Mouse (Mus musculus): Measurements from ENCODE around the gene Sesn3. TPM values are rescaled to one million over a fixed set of nuclear protein-coding genes. Genes with fewer than 3 reads are reported as not detected.

Sesn3 gene
- total and polyA plus RNA-seq, 3 experiments: 3.9 to 14.3 (median 4.6) TPM

DNA sequence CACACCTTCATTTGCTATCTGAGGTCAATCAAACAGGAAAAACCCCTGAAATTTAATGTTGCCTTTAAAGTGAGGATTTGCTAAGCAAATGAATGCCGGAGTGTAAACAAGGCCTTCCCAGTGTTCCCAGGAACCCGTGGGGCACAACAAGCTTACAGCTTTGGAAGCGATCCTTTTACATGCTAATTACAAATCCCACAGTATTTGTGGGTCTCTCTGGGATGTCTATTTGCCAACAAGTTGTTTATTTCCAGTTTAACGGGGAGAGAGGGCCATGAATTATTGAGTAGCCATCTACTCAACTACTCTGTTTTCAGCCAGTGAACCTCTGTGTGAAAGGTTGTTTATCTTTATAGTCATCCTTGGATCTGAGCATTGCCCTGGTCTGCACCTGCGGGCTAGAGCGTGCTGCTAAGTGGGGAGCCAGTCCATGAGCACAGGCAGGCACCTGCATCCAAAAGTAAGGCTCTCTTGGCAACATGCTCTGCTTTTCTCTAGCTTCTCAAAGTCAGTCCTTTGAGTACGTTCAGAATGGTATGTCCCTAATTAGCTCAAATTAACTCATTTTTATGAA lies 29.8 kb upstream of the Sesn3 start:
- H3K4me2 ChIP-seq (ENCODE audit: insufficient read depth, low read depth, poor library complexity, severe bottlenecking): no peak overlapping the region
- no peak overlapping the region for H3K27ac ChIP-seq (ENCODE audit: insufficient read depth, low read depth)
- H3K4me1 ChIP-seq (ENCODE audit: control insufficient read depth in 1 of 2, insufficient read depth in 2 of 2): peaks cover 4 to 60% of the 10 kb centered on the region in 2 experiments
- no peak for TF ChIP-seq ZMIZ1 (IDR thresholded peaks at IDR 0.05; ENCODE audit: low read depth, low read length)
- TF ChIP-seq MXI1 (IDR thresholded peaks at IDR 0.05; ENCODE audit: low read depth, low read length): no peak
- no peak for TF ChIP-seq ZC3H11A (IDR thresholded peaks at IDR 0.05; ENCODE audit: low read depth, low read length)
- no peak for TF ChIP-seq USF1 (IDR thresholded peaks at IDR 0.05; ENCODE audit: low read depth, low read length)
- no peak for TF ChIP-seq EP300 (IDR thresholded peaks at IDR 0.05; ENCODE audit: low read length)
- no peak for TF ChIP-seq E2F4 (IDR thresholded peaks at IDR 0.05; ENCODE audit: insufficient replicate concordance, low read depth, low read length)
- no peak for TF ChIP-seq ELF1 (IDR thresholded peaks at IDR 0.05; ENCODE audit: low read depth, low read length)
- TF ChIP-seq RAD21 (IDR thresholded peaks at IDR 0.05; ENCODE audit: low read depth, low read length): no peak
- no peak for TF ChIP-seq CTCF (conservative IDR thresholded peaks at IDR 0.05 in 1 of 2, IDR thresholded peaks at IDR 0.05 in 1 of 2; ENCODE audit: low read depth in 2 of 2, low read length in 2 of 2)
- no peak for TF ChIP-seq CHD1 (IDR thresholded peaks at IDR 0.05; ENCODE audit: low read depth, low read length)
- TF ChIP-seq NELFE (IDR thresholded peaks at IDR 0.05; ENCODE audit: low read depth, low read length): no peak
- no peaks in the 10 kb centered on the region for H3K36me3 ChIP-seq (replicated peaks in 1 of 2; ENCODE audit: control insufficient read depth in 1 of 2, insufficient read depth in 1 of 2, low read length in 1 of 2)
- no peak for DNase-seq (ENCODE audit: extremely low read depth)
- no peak overlapping the region for H3K9ac ChIP-seq (ENCODE audit: insufficient read depth, low read depth)
- H3K9me3 ChIP-seq (replicated peaks; ENCODE audit: low read length): no peaks in the 10 kb centered on the region
- in situ Hi-C loops (cut with MboI; ENCODE audit: low pct_ligation_motif_present, low pct_unique_long_range_greater_than_20kb, low sequenced_read_pairs) (no loop called here), dilution Hi-C loops (cut with MboI; ENCODE audit: extremely low pct_ligation_motif_present, extremely low pct_unique_long_range_greater_than_20kb, low sequenced_read_pairs) (no loop called here)
- H3K4me3 ChIP-seq (replicated peaks in 1 of 3; ENCODE audit: low read depth in 2 of 3, low read length in 2 of 3, poor library complexity in 1 of 3): no peak overlapping the region
- no peaks in the 10 kb centered on the region for H3K27me3 ChIP-seq (replicated peaks)
- H3K79me2 ChIP-seq (replicated peaks; ENCODE audit: control insufficient read depth, extremely low read depth, insufficient read depth, poor library complexity, severe bottlenecking): no peaks in the 10 kb centered on the region

DNA sequence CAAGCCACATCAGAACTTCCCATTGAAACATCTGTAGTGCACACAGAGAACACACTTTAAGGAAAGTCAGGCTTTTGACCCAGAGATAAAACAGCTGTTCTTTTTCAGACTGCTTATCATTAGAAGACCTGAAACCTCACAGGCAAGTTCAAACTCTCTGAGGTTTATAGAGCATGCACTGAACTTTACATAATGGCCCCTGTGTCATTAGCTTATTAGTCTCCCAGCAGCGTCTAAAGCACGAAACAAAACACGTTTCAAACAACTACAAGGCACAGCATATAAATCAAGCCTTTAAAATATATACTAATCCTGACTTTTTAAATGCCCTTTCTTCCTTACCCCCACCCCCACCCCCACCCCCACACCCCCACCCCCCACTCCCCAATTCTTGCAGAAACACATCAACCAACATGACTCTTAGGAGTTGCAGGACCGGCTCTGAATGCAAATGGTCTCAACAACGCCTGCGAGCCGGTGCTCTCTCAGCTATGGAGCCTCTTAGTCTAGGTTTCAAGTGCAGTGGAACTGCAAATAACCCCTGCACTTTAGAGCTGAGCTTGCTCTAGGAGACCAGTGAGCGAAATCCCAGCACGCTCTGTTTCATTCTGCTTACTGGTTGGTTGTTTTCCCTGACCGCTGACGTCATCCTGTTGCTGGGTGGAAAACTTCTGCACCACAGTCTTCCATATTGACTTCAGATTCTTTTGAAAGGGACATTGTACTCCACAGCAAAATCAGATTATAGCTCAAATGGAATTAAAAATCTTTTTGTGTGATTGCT lies 28.7 kb upstream of the Sesn3 start:
- no peaks in the 10 kb centered on the region for H3K36me3 ChIP-seq (replicated peaks in 1 of 2; ENCODE audit: control insufficient read depth in 1 of 2, insufficient read depth in 1 of 2, low read length in 1 of 2)
- H3K4me1 ChIP-seq (ENCODE audit: control insufficient read depth in 1 of 2, insufficient read depth in 2 of 2): peaks cover 6 to 56% of the 10 kb centered on the region in 2 experiments
- no peaks in the 10 kb centered on the region for H3K79me2 ChIP-seq (replicated peaks; ENCODE audit: control insufficient read depth, extremely low read depth, insufficient read depth, poor library complexity, severe bottlenecking)
- peaks cover under 1% of the 10 kb centered on the region for H3K27me3 ChIP-seq (replicated peaks)
- no peak overlapping the region for H3K27ac ChIP-seq (ENCODE audit: insufficient read depth, low read depth)
- no peak for TF ChIP-seq MXI1 (IDR thresholded peaks at IDR 0.05; ENCODE audit: low read depth, low read length)
- no peak for TF ChIP-seq NELFE (IDR thresholded peaks at IDR 0.05; ENCODE audit: low read depth, low read length)
- no peak for TF ChIP-seq RCOR1 (conservative IDR thresholded peaks at IDR 0.05; ENCODE audit: low read depth, low read length)
- no peak for TF ChIP-seq MEF2A (IDR thresholded peaks at IDR 0.05; ENCODE audit: borderline replicate concordance, low read depth, low read length)
- peak; percentile 24; the same call in 1 of the 2 replicates for TF ChIP-seq JUND (conservative IDR thresholded peaks at IDR 0.05; ENCODE audit: low read depth, low read length)
- TF ChIP-seq JUN (IDR thresholded peaks at IDR 0.05; ENCODE audit: insufficient read depth, low read depth, low read length): peak; percentile 59; the same call in 1 of the 2 replicates
- dilution Hi-C loops (cut with MboI; ENCODE audit: extremely low pct_ligation_motif_present, extremely low pct_unique_long_range_greater_than_20kb, low sequenced_read_pairs) (no loop called here), in situ Hi-C loops (cut with MboI; ENCODE audit: low pct_ligation_motif_present, low pct_unique_long_range_greater_than_20kb, low sequenced_read_pairs) (no loop called here)
- 0 out of 2 replicates have a peak overlapping the region, but pooled peaks have one; percentile 13 for H3K4me2 ChIP-seq (ENCODE audit: insufficient read depth, low read depth, poor library complexity, severe bottlenecking)
- H3K4me3 ChIP-seq (replicated peaks in 1 of 3; ENCODE audit: low read depth in 2 of 3, low read length in 2 of 3, poor library complexity in 1 of 3): no peak overlapping the region
- DNase-seq (ENCODE audit: extremely low read depth): no peak
- H3K9me3 ChIP-seq (replicated peaks; ENCODE audit: low read length): no peaks in the 10 kb centered on the region
- H3K9ac ChIP-seq (ENCODE audit: insufficient read depth, low read depth): no peak overlapping the region

Data from CH12.LX (cell line).